Mouse (Mus musculus) right cerebral cortex, postnatal 14 days (tissue): ENCODE data around the gene U2af2.
"Not testable (repeated sequence)": the region's sequence is repeated elsewhere in the genome, so short reads cannot be mapped to it uniquely, and the experiment has no call there.

ENCODE experiments used
- DNase-seq: peaks from one replicate; pipeline ENCODE4 v3.0.0; 2022

U2af2 gene

GRCm38 (mm10) chr7:5061774-5062359, at the start of gene U2af2:
Gene U2af2 (plus strand): TSS chr7:5062143.
- peak; percentile 97 for DNase-seq

- DNase-seq: no peak
Measured at GRCm38 (mm10) chr7:5012681-5013513, 49.0 kb upstream of the U2af2 start.

GRCm38 (mm10) chr7:5014251-5015117, 47.5 kb upstream of the U2af2 start, which contains the start of the genes Zfp524 and Fiz1:
Gene Zfp524 (plus strand): TSS chr7:5014415.
Gene Fiz1 (minus strand): TSS chr7:5014697.
- DNase-seq: peak; percentile 94

GRCm38 (mm10) chr7:5015118-5016001, 46.6 kb upstream of the U2af2 start, which contains the start of gene Gm44973:
Gene Gm44973 (plus strand): TSS chr7:5015496.
- peak; percentile 92 for DNase-seq

- no peak for DNase-seq
Measured at GRCm38 (mm10) chr7:5016057-5016456, 45.9 kb upstream of the U2af2 start.

- no peak for DNase-seq
Measured at GRCm38 (mm10) chr7:5016920-5017319, 45.0 kb upstream of the U2af2 start.

- DNase-seq: peak; percentile 47
Measured at GRCm38 (mm10) chr7:5017352-5017751, 44.6 kb upstream of the U2af2 start.

GRCm38 (mm10) chr7:5017931-5018330, 44.0 kb upstream of the U2af2 start:
- no peak for DNase-seq

GRCm38 (mm10) chr7:5019576-5019975, 42.4 kb upstream of the U2af2 start:
- DNase-seq: not testable (repeated sequence)

GRCm38 (mm10) chr7:5020000-5020681, 41.8 kb upstream of the U2af2 start, which contains the start of the genes Zfp865 and Ccdc106:
Gene Zfp865 (plus strand): TSS chr7:5020376.
Gene Ccdc106 (plus strand): TSS chr7:5020553.
- DNase-seq: peak; percentile 100

GRCm38 (mm10) chr7:5020685-5021084, 41.3 kb upstream of the U2af2 start:
- DNase-seq: no peak

GRCm38 (mm10) chr7:5021197-5021596, 40.7 kb upstream of the U2af2 start:
- no peak for DNase-seq

- no peak for DNase-seq
Measured at GRCm38 (mm10) chr7:5029543-5029942, 32.4 kb upstream of the U2af2 start.

- no peak for DNase-seq
Measured at GRCm38 (mm10) chr7:5029946-5030345, 32.0 kb upstream of the U2af2 start.

GRCm38 (mm10) chr7:5030554-5031275, 31.2 kb upstream of the U2af2 start:
- no peak for DNase-seq

- no peak for DNase-seq
Measured at GRCm38 (mm10) chr7:5031496-5031895, 30.4 kb upstream of the U2af2 start.

- no peak for DNase-seq
Measured at GRCm38 (mm10) chr7:5033818-5034217, 28.1 kb upstream of the U2af2 start, which contains the start of gene 4632433K11Rik. Gene 4632433K11Rik (plus strand): TSS chr7:5034118.

- no peak for DNase-seq
Measured at GRCm38 (mm10) chr7:5035628-5036027, 26.3 kb upstream of the U2af2 start.

GRCm38 (mm10) chr7:5036136-5036535, 25.8 kb upstream of the U2af2 start:
- DNase-seq: no peak

- DNase-seq: no peak
Measured at GRCm38 (mm10) chr7:5037026-5037425, 24.9 kb upstream of the U2af2 start.

GRCm38 (mm10) chr7:5037467-5037866, 24.5 kb upstream of the U2af2 start:
- no peak for DNase-seq
